Mouse (Mus musculus) midbrain, embryonic 15.5 days (tissue): ENCODE results near the gene Thtpa. TPM values are rescaled to one million over a fixed set of nuclear protein-coding genes. Genes with fewer than 3 reads are reported as not detected.

Source experiments
- ATAC-seq: fragments of 200-750 bp; cut with Nextera tagmentation; replicated peaks from 2 replicates; pipeline ENCODE4 v1.8.0; 2017; ENCODE audit warnings: moderate TSS enrichment
- H3K27ac ChIP-seq: fragments of 300-500 bp; sonication (generic); 2 replicates; pipeline ENCODE4 v1.5.1; 2015; ENCODE audit warnings: mild to moderate bottlenecking, inconsistent platforms
- H3K27me3 ChIP-seq: fragments of 300-500 bp; sonication (generic); replicated peaks from 2 replicates; pipeline ENCODE4 v1.6.1; 2015; ENCODE audit warnings: inconsistent platforms
- H3K36me3 ChIP-seq: fragments of 300-500 bp; sonication (generic); replicated peaks from 2 replicates; pipeline ENCODE4 v1.6.1; 2015; ENCODE audit warnings: inconsistent platforms
- H3K4me1 ChIP-seq: fragments of 300-500 bp; sonication (generic); 2 replicates; pipeline ENCODE4 v1.6.1; 2015; ENCODE audit warnings: inconsistent platforms
- H3K4me2 ChIP-seq: fragments of 300-500 bp; sonication (generic); 2 replicates; pipeline ENCODE4 v1.6.1; 2015; ENCODE audit warnings: inconsistent platforms, mild to moderate bottlenecking, moderate library complexity
- H3K4me3 ChIP-seq: fragments of 300-500 bp; sonication (generic); 2 replicates; pipeline ENCODE4 v1.5.1; 2015; ENCODE audit warnings: mild to moderate bottlenecking, inconsistent platforms
- H3K9ac ChIP-seq: fragments of 300-500 bp; sonication (generic); 2 replicates; pipeline ENCODE4 v1.6.1; 2015; ENCODE audit warnings: mild to moderate bottlenecking, inconsistent platforms
- H3K9me3 ChIP-seq: fragments of 300-500 bp; sonication (generic); 2 replicates; pipeline ENCODE4 v1.6.1; 2016; ENCODE audit warnings: inconsistent platforms
- WGBS: fragments of 180-500 bp; shearing (Covaris S2); methylation state at CpG from one replicate; pipeline ENCODE4 v1.1.7; 2015; ENCODE audit warnings: mixed read lengths; 5-methylcytosine and 5-hydroxymethylcytosine counted together
- polyA plus RNA-seq: library from polyadenylated mRNA; unstranded; fragments of >200 nt; fragmentation: Nextera tagmentation; extraction: Ambion mirVana; gene quantifications from 2 replicates; pipeline ENCODE4 v1.2.1, GENCODE M21; 2015

Thtpa gene
- polyA plus RNA-seq, 1 experiment from 2014 or later: 39.5 TPM

DNA sequence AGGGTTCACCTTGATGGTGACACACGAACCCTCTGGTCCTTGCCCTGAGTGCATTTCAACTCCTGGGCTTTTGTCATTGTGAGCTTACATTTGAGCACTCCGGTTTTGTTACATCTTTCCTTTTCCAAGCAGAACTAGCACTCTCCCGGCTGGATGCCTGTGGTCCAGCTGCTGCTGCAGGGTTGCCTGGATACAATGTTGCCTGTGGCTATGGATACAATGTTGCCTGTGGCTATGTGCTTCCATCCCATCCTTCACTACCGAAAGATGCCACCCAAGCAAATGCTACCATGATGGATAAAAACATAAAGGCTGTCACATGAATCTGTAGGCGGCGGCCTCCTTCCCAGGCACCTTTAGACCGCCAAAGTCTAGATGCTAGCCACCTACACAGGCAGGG lies 31.9 kb downstream of the Thtpa start:
- H3K4me3 ChIP-seq: no peak overlapping the region
- no peaks in the 10 kb centered on the region for H3K27me3 ChIP-seq
- H3K36me3 ChIP-seq: no peaks in the 10 kb centered on the region
- H3K4me1 ChIP-seq: peaks cover 12% of the 10 kb centered on the region
- H3K9me3 ChIP-seq: no peaks in the 10 kb centered on the region
- WGBS: 70% methylated on average over 7 of the region's 7 CpGs
- no peak overlapping the region for H3K9ac ChIP-seq
- no peak for ATAC-seq
- no peak overlapping the region for H3K27ac ChIP-seq
- no peak overlapping the region for H3K4me2 ChIP-seq

GRCm38 (mm10) chr14:55135676-55136075 lies 41.1 kb downstream of the Thtpa start:
- WGBS: 64% methylated on average over 8 of the region's 8 CpGs
- Histone ChIP-seq H3K4me2 (no peak overlapping the region), H3K27ac (no peak overlapping the region), H3K36me3 (no peaks in the 10 kb centered on the region), H3K4me1 (no peaks in the 10 kb centered on the region), H3K9me3 (no peaks in the 10 kb centered on the region), H3K4me3 (no peak overlapping the region), H3K9ac (no peak overlapping the region), H3K27me3 (no peaks in the 10 kb centered on the region)
- ATAC-seq: no peak

DNA sequence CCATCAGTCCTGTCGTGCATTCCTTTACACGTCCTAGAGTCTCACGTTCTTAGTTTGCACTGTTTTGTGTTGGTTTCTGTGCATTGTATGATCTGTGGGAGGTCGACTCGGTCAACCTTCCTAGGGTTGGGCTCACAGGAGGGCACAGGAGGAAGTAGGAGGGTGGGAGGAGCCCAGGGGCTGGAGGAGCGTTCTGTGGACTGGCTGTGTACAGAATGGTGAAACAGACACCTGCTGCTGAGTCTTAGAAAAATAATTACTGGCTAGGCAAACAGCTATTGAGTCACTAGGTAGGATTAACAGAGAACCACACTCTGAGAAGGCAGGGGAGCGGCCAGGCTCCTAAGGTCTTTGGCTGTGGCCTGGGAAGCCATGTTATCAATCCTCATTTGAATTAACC lies 44.7 kb downstream of the Thtpa start:
- Histone ChIP-seq H3K9me3 (no peaks in the 10 kb centered on the region), H3K4me2 (no peak overlapping the region), H3K4me3 (no peak overlapping the region), H3K4me1 (no peaks in the 10 kb centered on the region), H3K27ac (no peak overlapping the region), H3K27me3 (no peaks in the 10 kb centered on the region), H3K9ac (no peak overlapping the region), H3K36me3 (no peaks in the 10 kb centered on the region)
- no peak for ATAC-seq
- 43% methylated on average over 7 of the region's 7 CpGs for WGBS

DNA sequence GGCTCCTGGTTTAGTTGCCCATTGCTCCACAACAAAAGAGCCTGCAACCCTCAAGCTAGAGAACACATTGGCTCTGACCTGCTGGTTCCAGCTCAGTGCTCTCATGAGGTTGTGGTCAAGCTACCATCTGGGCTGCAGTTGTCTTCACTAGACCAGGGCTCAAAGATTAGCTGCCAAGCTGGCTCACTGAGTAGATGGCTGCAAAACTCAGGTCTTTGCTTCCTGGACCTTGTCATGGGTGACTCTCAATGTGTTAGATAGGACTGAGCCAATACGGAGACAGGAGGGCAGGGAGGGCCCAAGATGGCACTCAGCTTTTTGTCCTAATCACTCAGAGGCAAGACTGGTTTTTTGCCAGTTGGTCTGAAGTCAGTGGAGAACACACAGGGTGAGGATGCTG lies 51.7 kb downstream of the Thtpa start:
- H3K9me3 ChIP-seq: no peaks in the 10 kb centered on the region
- no peak overlapping the region for H3K27ac ChIP-seq
- H3K4me2 ChIP-seq: no peak overlapping the region
- WGBS: 81% methylated on average over 1 of the region's 1 CpGs
- peaks cover 15% of the 10 kb centered on the region for H3K4me1 ChIP-seq
- ATAC-seq: no peak
- H3K4me3 ChIP-seq: no peak overlapping the region
- H3K9ac ChIP-seq: no peak overlapping the region
- no peaks in the 10 kb centered on the region for H3K36me3 ChIP-seq
- H3K27me3 ChIP-seq: no peaks in the 10 kb centered on the region

- no peak for ATAC-seq
- peaks cover 15% of the 10 kb centered on the region for H3K4me1 ChIP-seq
- no peak overlapping the region for H3K27ac ChIP-seq
- H3K4me3 ChIP-seq: no peak overlapping the region
- no peaks in the 10 kb centered on the region for H3K27me3 ChIP-seq
- no peak overlapping the region for H3K4me2 ChIP-seq
- H3K9ac ChIP-seq: no peak overlapping the region
- WGBS: 92% methylated on average over 12 of the region's 12 CpGs
- no peaks in the 10 kb centered on the region for H3K9me3 ChIP-seq
- no peaks in the 10 kb centered on the region for H3K36me3 ChIP-seq
These were observed 52.3 kb downstream of the Thtpa start for GRCm38 (mm10) chr14:55146829-55147401.

DNA sequence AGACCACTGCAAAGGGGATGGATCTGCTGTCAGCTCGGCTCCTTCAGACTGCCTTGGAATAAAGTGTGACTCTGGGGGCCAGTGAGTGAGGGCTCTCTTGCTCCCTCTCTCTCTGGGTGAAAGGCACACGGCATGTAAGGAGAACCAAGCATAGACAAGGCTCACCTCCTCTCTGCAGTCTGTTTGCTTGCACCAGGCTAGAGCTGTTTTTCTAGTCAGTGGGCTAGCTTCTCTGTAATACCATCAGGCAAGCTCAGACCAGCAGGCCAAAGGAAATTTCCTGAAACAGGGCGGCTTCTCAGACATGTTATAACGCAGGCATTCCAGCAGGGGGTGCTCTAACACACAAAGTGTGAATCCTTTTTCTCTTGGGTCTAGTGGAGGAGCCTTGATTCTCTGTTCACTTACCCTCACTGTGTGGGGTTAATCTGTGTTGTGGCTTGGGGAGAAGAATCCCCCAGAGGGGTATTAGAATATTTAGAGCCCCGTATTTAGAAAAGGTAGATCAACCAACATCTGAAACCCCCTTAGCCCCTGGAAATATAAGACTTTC lies 53.9 kb downstream of the Thtpa start:
- no peak overlapping the region for H3K4me2 ChIP-seq
- WGBS: 22% methylated on average over 5 of the region's 5 CpGs

More for the DNA sequence above, 53.9 kb downstream of the Thtpa start:
- Histone ChIP-seq H3K4me3 (no peak overlapping the region), H3K27me3 (no peaks in the 10 kb centered on the region), H3K9ac (no peak overlapping the region), H3K4me1 (peaks cover 15% of the 10 kb centered on the region), H3K36me3 (no peaks in the 10 kb centered on the region), H3K27ac (peak overlapping the region; percentile 66), H3K9me3 (no peaks in the 10 kb centered on the region)
- ATAC-seq: peak; percentile 80

Other genes starting within 250 kb of the Thtpa start
- gene Homez, start 223.8 kb upstream of the Thtpa start, polyA plus RNA-seq: 13.6 and 14.5 TPM in 2 replicates
- gene Ppp1r3e, start 217.2 kb upstream of the Thtpa start, polyA plus RNA-seq: 3.3 and 3.4 TPM in 2 replicates
- gene Bcl2l2, start 211.4 kb upstream of the Thtpa start, polyA plus RNA-seq: 4.1 and 4.8 TPM in 2 replicates
- not detected in 2 replicates for gene Gm20521, start 211.3 kb upstream of the Thtpa start, polyA plus RNA-seq
- 183 and 192 TPM in 2 replicates for gene Pabpn1, start 202.3 kb upstream of the Thtpa start, polyA plus RNA-seq
- 229 and 248 TPM in 2 replicates for gene Slc22a17, start 181.7 kb upstream of the Thtpa start, polyA plus RNA-seq
- gene Efs, start 168.7 kb upstream of the Thtpa start, polyA plus RNA-seq: 15.0 and 16.9 TPM in 2 replicates
- 0.48 TPM in 1 of 2 replicates, not detected in the other for gene Il25, start 162.1 kb upstream of the Thtpa start, polyA plus RNA-seq
- 6.5 and 7.2 TPM in 2 replicates for gene Cmtm5, start 158.5 kb upstream of the Thtpa start, polyA plus RNA-seq
- gene Myh6, start 127.9 kb upstream of the Thtpa start, polyA plus RNA-seq: 1.6 and 2.8 TPM in 2 replicates
- not detected in 2 replicates for gene Gm17428, start 117.9 kb upstream of the Thtpa start, polyA plus RNA-seq
- 7.5 and 8.7 TPM in 2 replicates for gene Myh7, start 100.2 kb upstream of the Thtpa start, polyA plus RNA-seq
- 47.8 and 50.2 TPM in 2 replicates for gene Ngdn, start 79.3 kb upstream of the Thtpa start, polyA plus RNA-seq
- 33.7 and 37.5 TPM in 2 replicates for gene Zfhx2, start 2.5 kb upstream of the Thtpa start, polyA plus RNA-seq
- 7.5 and 9.2 TPM in 2 replicates for gene Ap1g2, start 11.8 kb downstream of the Thtpa start, polyA plus RNA-seq
- gene Jph4, start 22.2 kb downstream of the Thtpa start, polyA plus RNA-seq: 39.7 and 42.5 TPM in 2 replicates
- gene Dhrs2, start 127.2 kb downstream of the Thtpa start, polyA plus RNA-seq: 0.80 and 0.93 TPM in 2 replicates